Mouse (Mus musculus) CD4-positive, CD25-positive, alpha-beta regulatory T cell, adult 2 months (primary cell): ENCODE measurements around the gene Ccdc27.
A peak's percentile ranks its signal among the peaks of the same experiment; 100 is the strongest.

ENCODE experiments used
- DNase-seq: peaks from one replicate; pipeline ENCODE4 v3.0.0-alpha.2; 2012; ENCODE audit warnings: low read depth, low spot score

The Ccdc27 gene

GRCm38 (mm10) chr4:154025641-154026440, 16.6 kb downstream of the Ccdc27 start, which contains the start of gene Smim1:
Smim1 (minus strand) TSS chr4:154026230.
- DNase-seq, result peak; percentile 17

- no peak for DNase-seq
These were observed 17.6 kb downstream of the Ccdc27 start for GRCm38 (mm10) chr4:154024729-154025521.

- no peak for DNase-seq
These were observed 18.5 kb downstream of the Ccdc27 start for GRCm38 (mm10) chr4:154023754-154024601.

- DNase-seq, result no peak
These were observed 19.6 kb downstream of the Ccdc27 start for GRCm38 (mm10) chr4:154022844-154023243.

GRCm38 (mm10) chr4:154022407-154022806, 20.1 kb downstream of the Ccdc27 start:
- no peak for DNase-seq

GRCm38 (mm10) chr4:154021432-154021831, 21.0 kb downstream of the Ccdc27 start:
- DNase-seq, result no peak

GRCm38 (mm10) chr4:154019571-154019970, 22.9 kb downstream of the Ccdc27 start:
- peak; percentile 57 for DNase-seq

GRCm38 (mm10) chr4:154015476-154015875, 27.0 kb downstream of the Ccdc27 start:
- no peak for DNase-seq

- peak; percentile 43 for DNase-seq
These were observed 30.2 kb downstream of the Ccdc27 start for GRCm38 (mm10) chr4:154012132-154012882.

GRCm38 (mm10) chr4:154011646-154012089, 30.8 kb downstream of the Ccdc27 start, which contains the start of gene Lrrc47:
Lrrc47 (plus strand) TSS chr4:154011731.
- peak; percentile 79 for DNase-seq

- no peak for DNase-seq
These were observed 31.4 kb downstream of the Ccdc27 start for GRCm38 (mm10) chr4:154010907-154011645.

GRCm38 (mm10) chr4:154007759-154008158, 34.7 kb downstream of the Ccdc27 start:
- no peak for DNase-seq

GRCm38 (mm10) chr4:154006264-154006663, 36.2 kb downstream of the Ccdc27 start:
- no peak for DNase-seq

GRCm38 (mm10) chr4:154005488-154005887, 37.0 kb downstream of the Ccdc27 start:
- no peak for DNase-seq

GRCm38 (mm10) chr4:153993505-153993904, 49.0 kb downstream of the Ccdc27 start:
- DNase-seq, result no peak

- no peak for DNase-seq
These were observed 49.8 kb downstream of the Ccdc27 start for GRCm38 (mm10) chr4:153992715-153993114.

- no peak for DNase-seq
These were observed 62.0 kb downstream of the Ccdc27 start for GRCm38 (mm10) chr4:153980470-153980869.

GRCm38 (mm10) chr4:153979243-153979642, 63.2 kb downstream of the Ccdc27 start:
- no peak for DNase-seq
